Mouse (Mus musculus) WW6 (cell line): Measurements from ENCODE around the gene BC048679.
"Not testable (repeated sequence)": the region's sequence is repeated elsewhere in the genome, so short reads cannot be mapped to it uniquely, and the experiment has no call there.

Source experiments
- DNase-seq: peaks from one replicate; pipeline ENCODE4 v3.0.0-alpha.2; 2013; ENCODE audit warnings: low read depth, low spot score

The BC048679 gene

GRCm38 (mm10) chr7:81478261-81478660, 19.8 kb downstream of the BC048679 start:
- not testable (repeated sequence) for DNase-seq

- DNase-seq, result no peak
Measured at GRCm38 (mm10) chr7:81476833-81477232, 21.2 kb downstream of the BC048679 start.

DNA sequence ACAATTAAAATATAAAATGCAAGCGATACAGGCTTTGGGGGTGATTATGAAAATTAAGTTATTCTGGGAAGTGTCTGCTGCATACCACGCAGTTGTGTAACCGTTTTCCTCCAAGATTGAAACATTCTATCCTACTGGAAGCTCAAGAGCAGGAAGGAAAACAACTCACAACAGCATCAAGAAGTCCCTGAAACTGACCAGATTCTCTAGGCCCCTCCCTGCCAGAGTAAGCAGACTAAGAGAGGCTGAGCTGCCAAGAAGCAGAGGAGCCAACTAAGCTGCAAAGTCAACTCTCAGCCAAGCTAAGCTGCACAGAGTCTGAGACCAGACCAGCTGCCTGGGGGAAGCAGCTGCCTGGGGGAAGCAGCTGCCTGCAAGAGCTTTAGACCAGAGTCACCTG, 22.9 kb downstream of the BC048679 start:
- no peak for DNase-seq

DNA sequence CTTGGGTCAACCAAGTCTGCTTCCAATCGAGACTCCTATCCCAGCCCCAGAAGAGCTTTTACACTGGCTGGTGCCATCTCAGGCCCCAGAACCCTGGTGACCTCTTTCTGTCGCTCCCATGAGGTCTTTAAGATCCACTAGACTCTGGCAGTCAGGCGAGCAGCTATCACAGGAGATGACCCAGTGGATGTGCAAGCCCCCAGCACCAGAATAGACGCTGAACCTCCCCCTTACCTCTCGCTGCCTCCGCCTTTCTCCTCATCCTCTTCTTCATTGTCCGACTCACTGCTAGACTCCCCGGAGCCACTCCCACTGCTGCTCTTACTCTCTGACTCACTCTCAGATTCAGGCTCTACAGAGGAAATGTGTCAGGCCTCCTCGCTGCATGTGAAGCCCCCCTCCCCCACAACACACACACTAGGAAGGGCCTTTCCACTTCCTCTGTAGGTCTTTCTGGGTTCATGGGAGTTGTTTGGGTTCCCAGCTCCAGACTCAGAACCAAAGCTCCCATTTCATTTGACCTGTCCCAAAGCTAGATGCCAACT, 33.1 kb downstream of the BC048679 start:
- DNase-seq, result no peak

GRCm38 (mm10) chr7:81464116-81464515, 34.0 kb downstream of the BC048679 start:
- DNase-seq, result no peak

- DNase-seq, result no peak
Measured at GRCm38 (mm10) chr7:81462815-81463214, 35.3 kb downstream of the BC048679 start.

GRCm38 (mm10) chr7:81455155-81455651, 42.9 kb downstream of the BC048679 start, which contains the start of gene Cpeb1:
Cpeb1 (minus strand) TSS chr7:81455465.
- DNase-seq, result no peak

DNA sequence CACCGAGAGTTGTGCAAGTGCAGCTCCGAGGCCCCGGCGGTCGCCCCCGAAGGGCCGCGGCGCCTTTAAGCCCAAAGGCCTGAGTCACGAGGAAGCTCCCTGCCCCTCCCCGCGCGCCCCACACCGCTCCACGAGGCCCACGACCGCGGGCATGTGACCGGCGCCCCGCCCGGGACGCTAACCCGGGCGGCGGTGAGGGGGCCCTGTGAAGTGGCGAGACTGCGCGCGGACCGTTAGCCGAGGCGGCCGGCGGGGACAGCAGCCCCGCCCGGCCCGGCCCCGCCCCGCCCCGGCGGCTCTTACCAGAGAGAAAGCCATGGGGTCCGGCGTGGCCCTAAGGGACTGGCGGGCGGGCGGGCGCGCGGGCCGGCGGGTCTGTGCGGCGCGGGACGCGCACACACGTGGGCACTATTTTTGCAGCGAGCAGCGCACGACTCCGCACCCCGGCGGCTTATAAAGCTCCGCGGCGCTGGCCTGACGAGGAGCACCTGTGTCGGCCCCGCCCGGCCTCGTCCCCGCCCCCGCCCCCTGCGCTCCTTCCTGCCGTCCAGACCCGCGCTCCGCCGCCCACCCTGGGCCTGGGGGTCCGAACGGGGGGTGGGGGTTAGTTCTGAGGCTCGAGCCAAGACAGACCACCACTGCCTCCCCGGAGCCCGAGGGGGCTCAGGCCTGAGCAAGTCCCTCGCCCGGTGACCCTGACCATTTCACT, 43.6 kb downstream of the BC048679 start:
- no peak for DNase-seq

GRCm38 (mm10) chr7:81453443-81454274, 44.4 kb downstream of the BC048679 start:
- DNase-seq, result no peak

- DNase-seq, result no peak
Measured at GRCm38 (mm10) chr7:81452971-81453441, 45.1 kb downstream of the BC048679 start.
